Mouse (Mus musculus) lung, embryonic 15.5 days (tissue): ENCODE results near the gene Trnp1. TPM values are rescaled to one million over a fixed set of nuclear protein-coding genes. Genes with fewer than 3 reads are reported as not detected.
A peak's percentile ranks its signal among the peaks of the same experiment; 100 is the strongest.

Source experiments
- ATAC-seq: fragments of 200-750 bp; cut with Nextera tagmentation; 2 replicates; pipeline ENCODE4 v1.8.0; 2017; ENCODE audit warnings: moderate number of reproducible peaks, borderline replicate concordance; ENCODE audit not compliant: low FRiP score, low TSS enrichment; ENCODE audit errors: extremely low read depth
- H3K27ac ChIP-seq: fragments of 300-500 bp; sonication (generic); 2 replicates; pipeline ENCODE4 v1.5.1; 2015; ENCODE audit warnings: moderate library complexity, mild to moderate bottlenecking, inconsistent platforms
- H3K27me3 ChIP-seq: fragments of 300-500 bp; sonication (generic); 2 replicates; pipeline ENCODE4 v1.6.1; 2015; ENCODE audit warnings: inconsistent platforms
- H3K36me3 ChIP-seq: fragments of 300-500 bp; sonication (generic); 2 replicates; pipeline ENCODE4 v1.6.1; 2015; ENCODE audit warnings: inconsistent platforms
- H3K4me1 ChIP-seq: fragments of 300-500 bp; sonication (generic); 2 replicates; pipeline ENCODE4 v1.6.1; 2015; ENCODE audit warnings: inconsistent platforms
- H3K4me2 ChIP-seq: fragments of 300-500 bp; sonication (generic); 2 replicates; pipeline ENCODE4 v1.6.1; 2015; ENCODE audit warnings: inconsistent platforms, mild to moderate bottlenecking, moderate library complexity
- H3K4me3 ChIP-seq: fragments of 300-500 bp; sonication (generic); 2 replicates; pipeline ENCODE4 v1.5.1; 2015; ENCODE audit warnings: mild to moderate bottlenecking, inconsistent platforms
- H3K9ac ChIP-seq: fragments of 300-500 bp; sonication (generic); 2 replicates; pipeline ENCODE4 v1.6.1; 2015; ENCODE audit warnings: inconsistent platforms
- H3K9me3 ChIP-seq: fragments of 300-500 bp; sonication (generic); 2 replicates; pipeline ENCODE4 v1.6.1; 2016; ENCODE audit warnings: inconsistent platforms
- WGBS: fragments of 180-500 bp; shearing (Covaris S2); methylation state at CpG from one replicate; pipeline ENCODE4 v1.1.7; 2015; 5-methylcytosine and 5-hydroxymethylcytosine counted together
- polyA plus RNA-seq: library from polyadenylated mRNA; unstranded; fragments of >200 nt; fragmentation: Nextera tagmentation; extraction: Ambion mirVana; gene quantifications from 2 replicates; pipeline ENCODE4 v1.2.1, GENCODE M21; 2015

Trnp1 gene
- polyA plus RNA-seq, 1 experiment from 2014 or later: 0.79 TPM

DNA sequence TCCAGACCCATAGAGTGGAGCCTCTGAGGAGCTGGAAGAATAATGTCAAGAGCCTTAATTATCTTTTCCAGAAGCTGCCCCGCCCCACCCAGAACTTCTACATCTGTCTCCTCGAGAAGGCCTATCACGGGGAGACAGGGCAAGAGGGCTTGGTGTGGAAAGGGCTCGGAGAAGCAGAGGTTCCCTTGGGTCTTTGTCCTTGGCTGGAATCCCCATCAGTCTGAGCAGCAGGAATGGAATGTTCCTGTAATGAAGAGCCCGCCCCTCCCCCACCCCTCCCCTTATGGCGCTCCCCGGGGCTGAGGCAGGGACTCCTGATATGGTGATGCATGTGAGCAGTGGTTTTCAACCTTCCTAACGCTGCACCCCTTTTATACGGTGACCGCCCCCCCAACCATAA, 6.5 kb downstream of the Trnp1 start:
- Histone ChIP-seq H3K4me2 (no peak overlapping the region), H3K4me3 (no peak overlapping the region), H3K9me3 (no peaks in the 10 kb centered on the region), H3K27ac (no peak overlapping the region), H3K36me3 (no peaks in the 10 kb centered on the region), H3K27me3 (peaks cover 23% of the 10 kb centered on the region), H3K4me1 (peaks cover 23% of the 10 kb centered on the region), H3K9ac (no peak overlapping the region)
- 35% methylated on average over 10 of the region's 10 CpGs for WGBS
- no peak for ATAC-seq

DNA sequence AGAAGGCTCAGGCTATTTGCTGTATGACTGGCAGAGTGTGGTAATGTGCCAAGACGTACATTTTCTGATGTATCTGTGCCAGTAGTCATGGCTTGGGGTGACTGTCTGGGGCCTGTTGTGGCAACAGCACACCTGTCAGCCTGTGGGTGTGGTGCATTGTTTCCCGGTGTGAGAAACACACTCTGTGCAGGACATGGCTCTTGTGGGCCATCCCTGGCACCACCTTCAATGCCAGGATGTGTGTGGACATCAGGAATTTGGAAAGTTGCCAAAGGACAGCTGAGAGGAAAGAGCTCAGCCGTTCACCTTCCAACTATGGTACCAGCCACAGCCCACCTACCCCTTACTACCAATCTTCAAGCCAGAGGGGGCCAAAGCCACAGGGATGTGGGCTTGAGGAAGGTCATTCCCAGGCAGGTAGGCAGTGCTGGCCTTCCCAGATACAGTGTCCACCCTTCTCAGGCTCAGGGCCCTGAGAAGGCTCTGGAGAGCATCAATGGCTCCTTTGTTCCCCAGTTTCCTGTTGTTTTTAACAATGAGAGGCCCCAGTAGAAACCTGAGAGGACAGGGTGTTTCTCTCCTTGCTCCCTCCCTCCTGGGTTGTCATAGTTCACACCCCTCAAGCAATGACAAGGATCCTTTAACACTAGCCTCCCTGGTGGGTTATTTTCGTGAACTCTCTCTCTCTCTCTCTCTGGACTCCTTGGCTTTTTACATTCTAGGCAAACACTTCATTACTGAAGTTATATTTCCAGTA, 8.7 kb downstream of the Trnp1 start:
- H3K9ac ChIP-seq: no peak overlapping the region
- peaks cover 26% of the 10 kb centered on the region for H3K4me1 ChIP-seq
- H3K27me3 ChIP-seq: peaks cover 1% of the 10 kb centered on the region; the same call in 1 of the 2 replicates
- no peak overlapping the region for H3K4me2 ChIP-seq
- no peaks in the 10 kb centered on the region for H3K9me3 ChIP-seq
- WGBS: 31% methylated on average over 4 of the region's 4 CpGs
- H3K36me3 ChIP-seq: no peaks in the 10 kb centered on the region
- peak; percentile 10; the same call in 1 of the 2 replicates for ATAC-seq
- H3K27ac ChIP-seq: peak overlapping the region; percentile 41
- no peak overlapping the region for H3K4me3 ChIP-seq

DNA sequence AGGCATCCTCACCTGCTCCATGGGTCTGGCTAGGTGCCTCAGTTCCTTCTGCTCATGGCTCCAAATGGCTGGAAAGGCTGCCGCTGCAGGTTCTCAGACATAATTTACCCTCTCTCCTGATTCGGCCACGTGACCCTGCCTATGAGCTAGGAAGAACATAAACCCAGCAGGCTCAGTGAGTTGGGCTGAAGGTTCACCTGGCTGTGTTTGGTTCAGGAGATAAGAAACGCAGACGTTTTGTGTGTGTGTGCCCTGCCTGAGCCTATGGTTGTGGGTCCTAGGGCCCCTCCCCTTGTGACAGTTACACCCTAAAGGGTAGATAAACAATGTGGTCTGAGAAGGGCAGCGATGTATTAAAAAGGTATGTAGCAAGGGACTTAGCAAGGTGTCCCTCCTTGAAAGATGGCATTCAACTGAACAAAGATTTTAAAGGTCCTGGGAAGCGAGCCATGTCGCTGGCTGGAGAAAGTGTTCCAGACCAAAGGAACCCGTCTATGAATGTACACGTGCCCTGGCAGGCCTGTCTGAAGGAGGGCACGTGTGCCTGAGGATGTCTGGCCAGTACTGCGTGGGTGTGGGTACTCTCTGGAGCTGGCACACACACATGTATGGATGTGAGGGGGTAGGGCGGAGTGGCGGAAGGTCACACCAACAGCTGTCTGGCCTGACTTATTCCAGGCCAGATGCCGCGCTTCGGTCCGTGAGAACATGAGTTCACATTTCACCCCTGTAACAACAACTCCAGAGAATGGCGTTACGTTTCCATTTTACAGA, 9.5 kb downstream of the Trnp1 start:
- no peak overlapping the region for H3K4me2 ChIP-seq
- no peaks in the 10 kb centered on the region for H3K36me3 ChIP-seq
- H3K4me3 ChIP-seq: no peak overlapping the region
- no peak overlapping the region for H3K9ac ChIP-seq
- H3K4me1 ChIP-seq: peaks cover 34% of the 10 kb centered on the region
- no peaks in the 10 kb centered on the region for H3K27me3 ChIP-seq
- WGBS: 67% methylated on average over 20 of the region's 20 CpGs
- ATAC-seq: no peak
- H3K9me3 ChIP-seq: no peaks in the 10 kb centered on the region
- peak overlapping the region; percentile 41 for H3K27ac ChIP-seq

DNA sequence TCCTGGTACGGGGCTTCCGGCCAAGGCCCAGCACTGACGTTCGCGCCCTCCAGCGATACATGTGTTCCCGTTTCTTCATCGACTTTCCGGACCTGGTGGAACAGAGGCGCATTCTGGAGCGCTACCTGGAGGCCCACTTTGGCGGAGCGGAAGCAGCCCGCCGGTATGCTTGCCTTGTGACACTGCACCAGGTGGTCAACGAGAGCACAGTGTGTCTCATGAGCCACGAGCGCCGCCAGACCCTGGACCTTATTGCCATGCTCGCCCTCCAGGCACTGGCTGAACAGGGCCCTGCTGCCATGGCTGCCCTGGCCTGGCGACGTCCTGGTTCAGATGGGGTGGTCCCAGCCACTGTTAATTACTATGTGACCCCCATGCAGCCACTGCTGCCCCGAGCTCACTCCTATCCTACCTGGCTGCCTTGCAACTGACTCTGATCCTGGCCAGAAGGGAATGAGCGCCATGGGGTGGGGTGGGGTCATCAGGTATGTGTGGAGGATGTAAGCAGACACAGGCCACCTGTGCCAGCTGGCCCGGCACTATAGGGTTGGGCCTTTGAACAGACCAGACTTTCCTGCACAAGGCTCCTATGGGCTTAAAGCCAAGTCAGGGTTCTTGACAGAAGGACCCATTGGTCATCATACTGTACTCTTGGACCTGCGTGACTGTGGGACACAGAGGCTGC, 11.5 kb downstream of the Trnp1 start:
- peaks cover 4% of the 10 kb centered on the region for H3K27me3 ChIP-seq
- H3K9ac ChIP-seq: no peak overlapping the region
- H3K9me3 ChIP-seq: no peaks in the 10 kb centered on the region
- no peak overlapping the region for H3K27ac ChIP-seq
- H3K4me1 ChIP-seq: peaks cover 29% of the 10 kb centered on the region
- no peak overlapping the region for H3K4me3 ChIP-seq
- no peak overlapping the region for H3K4me2 ChIP-seq
- no peaks in the 10 kb centered on the region for H3K36me3 ChIP-seq
- ATAC-seq: no peak
- WGBS: 90% methylated on average over 26 of the region's 26 CpGs

DNA sequence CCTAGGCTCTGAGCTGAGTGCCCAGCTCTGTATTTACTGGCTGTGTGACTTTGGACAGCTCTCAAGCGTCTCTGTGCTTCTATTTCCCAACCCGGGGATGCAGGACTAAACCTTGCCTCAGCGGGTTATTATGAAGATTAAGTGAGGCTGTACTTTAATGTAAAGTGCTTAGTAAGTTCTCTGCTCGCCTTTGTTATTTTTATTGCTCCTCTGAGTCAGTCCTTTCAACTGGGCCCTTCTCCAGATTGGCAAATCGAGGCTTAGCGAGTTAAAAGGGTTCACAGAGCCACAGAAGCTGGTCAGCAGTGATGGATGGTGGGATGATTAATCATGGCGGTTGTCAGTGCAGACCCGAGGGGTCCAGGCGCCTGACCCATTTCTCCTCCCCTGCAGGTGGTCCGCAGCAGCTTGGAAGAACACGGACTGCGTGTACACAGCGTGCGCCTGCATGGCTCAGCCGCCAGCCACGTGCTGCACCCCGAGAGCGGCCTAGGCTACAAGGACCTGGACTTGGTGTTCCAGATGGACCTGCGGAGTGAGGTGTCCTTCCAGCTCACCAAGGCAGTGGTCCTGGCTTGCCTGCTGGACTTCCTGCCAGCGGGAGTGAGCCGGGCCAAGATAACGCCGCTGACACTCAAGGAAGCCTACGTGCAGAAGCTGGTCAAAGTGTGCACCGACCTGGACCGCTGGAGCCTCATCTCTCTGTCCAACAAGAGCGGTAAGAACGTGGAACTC, 12.5 kb downstream of the Trnp1 start:
- Histone ChIP-seq H3K4me2 (no peak overlapping the region), H3K27me3 (peaks cover 14% of the 10 kb centered on the region), H3K4me1 (peaks cover 21% of the 10 kb centered on the region), H3K4me3 (no peak overlapping the region), H3K36me3 (no peaks in the 10 kb centered on the region), H3K9me3 (no peaks in the 10 kb centered on the region), H3K27ac (no peak overlapping the region), H3K9ac (no peak overlapping the region)
- no peak for ATAC-seq
- WGBS: 81% methylated on average over 28 of the region's 28 CpGs

DNA sequence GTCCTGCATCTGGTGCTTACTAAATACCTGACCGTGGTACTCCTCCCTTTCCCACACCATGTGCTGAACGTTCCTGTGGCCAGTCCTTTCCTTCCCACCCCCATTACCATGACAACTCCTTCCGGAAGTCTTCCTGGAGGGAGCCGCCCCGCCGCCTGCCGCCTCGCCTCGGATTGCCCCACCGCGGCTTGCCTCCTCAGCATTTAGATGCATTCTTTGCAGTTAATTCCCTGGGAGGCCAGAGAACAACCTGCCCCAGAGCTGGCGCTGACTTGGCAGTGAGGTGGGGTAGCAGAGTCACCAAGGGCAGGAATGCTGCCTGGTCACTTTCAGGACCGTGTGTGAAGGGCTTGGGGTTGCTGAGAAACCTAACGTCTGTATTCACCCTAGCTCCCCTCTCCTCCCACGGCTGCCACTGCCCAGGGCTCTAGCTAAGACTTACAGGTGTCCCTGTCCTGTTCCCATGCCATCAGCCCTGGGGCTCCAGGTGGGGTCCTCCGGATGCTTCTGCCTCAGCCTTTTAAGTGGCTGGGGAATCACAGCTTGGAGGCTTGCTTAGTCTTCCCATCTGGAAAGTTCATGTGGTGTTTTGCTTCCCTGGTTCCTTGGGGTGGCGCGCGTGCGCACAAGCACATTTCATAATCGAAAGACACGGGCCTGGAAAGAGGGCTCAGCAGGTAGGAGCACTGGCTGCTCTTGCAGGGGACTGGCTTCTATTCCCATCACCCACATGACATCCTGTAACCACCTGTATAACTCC, 13.9 kb downstream of the Trnp1 start:
- ATAC-seq: 0 out of 2 replicates have a peak, but pooled peaks have one; percentile 24
- H3K27ac ChIP-seq: peak overlapping the region; percentile 56
- peaks cover 26% of the 10 kb centered on the region for H3K4me1 ChIP-seq
- no peak overlapping the region for H3K4me3 ChIP-seq
- WGBS: 7% methylated on average over 22 of the region's 22 CpGs
- no peaks in the 10 kb centered on the region for H3K36me3 ChIP-seq
- H3K9me3 ChIP-seq: no peaks in the 10 kb centered on the region
- H3K9ac ChIP-seq: no peak overlapping the region
- H3K4me2 ChIP-seq: peak overlapping the region; percentile 24
- peaks cover 23% of the 10 kb centered on the region for H3K27me3 ChIP-seq

DNA sequence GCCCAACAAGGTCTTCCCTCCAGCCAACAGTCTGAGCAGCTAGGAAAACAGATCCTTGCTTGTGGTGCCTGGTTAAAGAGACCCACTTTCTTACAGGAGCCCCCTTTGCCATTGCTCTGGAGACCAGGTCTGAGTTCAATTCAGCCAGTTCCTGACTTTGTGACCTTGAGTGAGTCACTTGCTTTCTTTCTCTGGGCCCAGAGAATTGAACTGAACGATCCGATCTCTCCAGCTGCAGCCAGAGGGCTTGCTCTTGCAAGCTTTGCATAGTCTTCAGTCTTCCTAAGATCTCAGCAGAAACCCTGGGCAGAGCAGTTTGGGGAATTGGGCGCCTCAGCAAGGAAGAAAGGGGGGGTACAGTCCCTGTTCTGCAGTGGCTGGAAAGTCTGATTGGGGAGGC, 15.9 kb downstream of the Trnp1 start:
- ATAC-seq: no peak
- H3K27ac ChIP-seq: no peak overlapping the region
- H3K9ac ChIP-seq: no peak overlapping the region
- H3K36me3 ChIP-seq: no peaks in the 10 kb centered on the region
- H3K27me3 ChIP-seq: peaks cover 36% of the 10 kb centered on the region
- H3K9me3 ChIP-seq: no peaks in the 10 kb centered on the region
- 74% methylated on average over 3 of the region's 3 CpGs for WGBS
- peaks cover 21% of the 10 kb centered on the region for H3K4me1 ChIP-seq
- H3K4me3 ChIP-seq: no peak overlapping the region
- no peak overlapping the region for H3K4me2 ChIP-seq

DNA sequence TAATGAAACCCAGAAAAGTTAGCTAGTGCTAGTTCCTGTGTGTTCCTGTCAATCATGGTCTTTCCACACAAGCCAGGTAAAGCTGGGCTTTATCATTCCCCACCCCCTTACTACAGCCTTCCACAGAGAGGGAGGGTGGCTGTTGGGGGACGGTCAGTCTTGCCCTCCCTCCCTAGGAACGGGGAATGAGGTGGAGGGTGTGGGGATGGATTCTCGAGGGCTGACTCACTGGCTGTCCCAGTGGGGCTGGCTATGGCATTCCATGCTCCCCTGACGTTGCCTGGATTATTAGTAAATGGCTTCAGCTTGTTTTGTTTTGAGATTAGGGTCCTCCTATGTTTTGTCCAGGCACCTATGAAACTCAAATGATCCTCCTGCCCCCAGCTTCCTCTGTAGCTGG, 16.9 kb downstream of the Trnp1 start:
- Histone ChIP-seq H3K9ac (no peak overlapping the region), H3K9me3 (no peaks in the 10 kb centered on the region), H3K27ac (no peak overlapping the region), H3K27me3 (peaks cover 43% of the 10 kb centered on the region), H3K4me1 (peaks cover 21% of the 10 kb centered on the region), H3K4me3 (no peak overlapping the region), H3K4me2 (no peak overlapping the region), H3K36me3 (no peaks in the 10 kb centered on the region)
- 18% methylated on average over 4 of the region's 4 CpGs for WGBS
- ATAC-seq: no peak

DNA sequence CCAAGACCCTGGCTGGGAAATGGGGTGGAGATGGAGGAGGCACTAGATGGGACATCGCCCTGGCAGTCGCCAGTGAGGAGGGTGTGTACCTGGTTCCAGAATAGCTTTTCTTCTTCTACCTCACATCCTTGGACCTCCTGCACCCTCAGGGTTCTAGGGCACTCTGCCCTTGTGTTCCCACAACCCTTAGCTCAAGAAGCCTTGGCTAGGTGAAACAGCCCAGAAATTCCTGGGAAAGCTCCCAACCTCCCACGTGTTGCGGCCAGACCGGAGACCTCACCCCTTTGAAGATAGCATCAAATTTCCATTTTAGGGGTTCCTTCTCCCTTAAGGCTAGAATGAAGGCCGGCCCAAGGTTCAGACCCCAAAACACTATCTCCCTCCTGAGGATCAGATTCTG, 17.6 kb downstream of the Trnp1 start:
- Histone ChIP-seq H3K4me2 (peak overlapping the region; percentile 63), H3K4me1 (peaks cover 21% of the 10 kb centered on the region), H3K9ac (no peak overlapping the region), H3K27ac (no peak overlapping the region), H3K27me3 (peaks cover 46% of the 10 kb centered on the region), H3K36me3 (no peaks in the 10 kb centered on the region), H3K4me3 (peak overlapping the region; percentile 45; the same call in 1 of the 2 replicates), H3K9me3 (no peaks in the 10 kb centered on the region)
- WGBS: 43% methylated on average over 6 of the region's 6 CpGs
- no peak for ATAC-seq

DNA sequence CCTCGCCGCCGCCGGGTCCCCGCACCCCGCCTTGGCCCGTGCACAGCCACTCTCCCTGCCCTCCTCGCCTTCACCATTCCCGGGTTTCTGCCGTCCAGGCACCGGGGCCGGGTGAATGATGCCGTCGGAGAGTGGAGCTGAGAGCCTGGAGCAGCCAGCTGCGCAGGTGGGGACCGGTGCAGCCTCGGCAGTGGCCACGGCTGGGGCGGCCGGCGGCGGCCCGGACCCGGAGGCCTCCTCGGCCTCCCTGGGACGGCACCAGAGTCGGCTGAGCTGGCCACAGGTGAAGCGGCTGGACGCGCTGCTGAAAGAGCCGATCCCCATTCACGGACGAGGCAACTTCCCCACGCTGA, 18.2 kb downstream of the Trnp1 start:
- Histone ChIP-seq H3K27me3 (peaks cover 50% of the 10 kb centered on the region), H3K4me1 (peaks cover 21% of the 10 kb centered on the region), H3K36me3 (no peaks in the 10 kb centered on the region), H3K4me3 (peak overlapping the region; percentile 45), H3K4me2 (peak overlapping the region; percentile 63), H3K9me3 (no peaks in the 10 kb centered on the region), H3K9ac (peak overlapping the region; percentile 11; the same call in 1 of the 2 replicates), H3K27ac (no peak overlapping the region)
- ATAC-seq: no peak
- 5% methylated on average over 34 of the region's 34 CpGs for WGBS
